Mouse (Mus musculus): Measurements from ENCODE around the gene Npw. TPM values are rescaled to one million over a fixed set of nuclear protein-coding genes. Genes with fewer than 3 reads are reported as not detected.

The Npw gene
- total and polyA plus RNA-seq, 3 experiments = not detected

- H3K36me3 ChIP-seq (ENCODE audit: control insufficient read depth, insufficient read depth, low read length) = no peaks in the 10 kb centered on the region
- DNase-seq = peak; percentile 79 to 84
- H3K4me1 ChIP-seq (ENCODE audit: control insufficient read depth, insufficient read depth, low read length) = peaks cover 8% of the 10 kb centered on the region
- TF ChIP-seq EP300 (IDR thresholded peaks at IDR 0.05; ENCODE audit: insufficient read depth, low read depth, low read length) = peak; percentile 91
- TF ChIP-seq POLR2A (IDR thresholded peaks at IDR 0.05; ENCODE audit: insufficient read depth, low read depth, low read length) = no peak
- TF ChIP-seq CTCF (IDR thresholded peaks at IDR 0.05) = peak; percentile 96
- peaks cover 3% of the 10 kb centered on the region; the same call in 1 of the 2 replicates for H3K79me2 ChIP-seq (replicated peaks; ENCODE audit: control insufficient read depth, insufficient read depth, low read length)
- intact Hi-C loops (cut with DNase I) = loop anchor here (2.0 to 5.0 kb wide), 3 partner anchors 57 to 127 kb away; partner anchors contain the start of gene Traf7
- H3K27me3 ChIP-seq (ENCODE audit: control insufficient read depth, insufficient read depth, low read length) = peaks cover 15% of the 10 kb centered on the region
- 5% methylated on average over 19 of the region's 19 CpGs for WGBS
- peak overlapping the region; percentile 33; the same call in 1 of the 2 replicates for H3K4me3 ChIP-seq
- peak overlapping the region; percentile 19; the same call in 1 of the 2 replicates for H3K9ac ChIP-seq (ENCODE audit: low read depth, low read length)
- H3K27ac ChIP-seq = peak overlapping the region; percentile 45
These were observed 4.1 kb downstream of the Npw start for GRCm38 (mm10) chr17:24653967-24654710.

DNA sequence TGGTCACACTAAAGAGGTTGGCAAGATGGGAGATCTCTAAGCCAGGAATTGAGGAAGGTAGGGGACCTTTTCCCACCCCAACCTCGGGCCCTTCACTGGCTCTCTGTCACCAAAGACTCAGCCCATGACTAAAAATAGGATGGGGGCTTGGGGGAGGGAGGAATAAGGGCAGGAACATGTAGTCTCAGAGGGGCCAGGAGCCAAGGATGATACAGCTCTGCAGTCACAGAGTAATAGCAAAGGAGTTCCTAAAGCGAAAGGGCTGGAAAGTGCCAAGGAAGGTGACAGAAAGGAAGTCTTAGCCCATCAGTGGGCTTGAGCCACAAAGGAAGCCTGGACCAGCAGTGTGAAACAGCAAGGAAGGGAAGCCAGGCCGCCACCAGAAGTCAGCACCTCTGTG is 6.4 kb downstream of the Npw start:
- Histone ChIP-seq H3K27me3 (ENCODE audit: control insufficient read depth, insufficient read depth, low read length) (no peaks in the 10 kb centered on the region), H3K27ac (peak overlapping the region; percentile 31), H3K79me2 (replicated peaks; ENCODE audit: control insufficient read depth, insufficient read depth, low read length) (peaks cover 3% of the 10 kb centered on the region), H3K9ac (ENCODE audit: low read depth, low read length) (no peak overlapping the region), H3K4me1 (ENCODE audit: control insufficient read depth, insufficient read depth, low read length) (peaks cover 8% of the 10 kb centered on the region), H3K36me3 (ENCODE audit: control insufficient read depth, insufficient read depth, low read length) (no peaks in the 10 kb centered on the region), H3K4me3 (no peak overlapping the region)
- TF ChIP-seq POLR2A (IDR thresholded peaks at IDR 0.05; ENCODE audit: insufficient read depth, low read depth, low read length) (no peak), CTCF (IDR thresholded peaks at IDR 0.05) (no peak), EP300 (IDR thresholded peaks at IDR 0.05; ENCODE audit: insufficient read depth, low read depth, low read length) (no peak)
- no peak for DNase-seq
- 29% methylated on average over 3 of the region's 3 CpGs for WGBS
- intact Hi-C loops (cut with DNase I) = loop anchor here (5.0 kb wide), 2 partner anchors 55 to 125 kb away; partner anchors contain the start of gene Traf7

- Histone ChIP-seq H3K9ac (ENCODE audit: low read depth, low read length) (peak overlapping the region; percentile 75; the same call in 1 of the 2 replicates), H3K4me3 (peak overlapping the region; percentile 97), H3K4me1 (ENCODE audit: control insufficient read depth, insufficient read depth, low read length) (peaks cover 8% of the 10 kb centered on the region), H3K27me3 (ENCODE audit: control insufficient read depth, insufficient read depth, low read length) (no peaks in the 10 kb centered on the region), H3K27ac (peak overlapping the region; percentile 98), H3K79me2 (replicated peaks; ENCODE audit: control insufficient read depth, insufficient read depth, low read length) (peaks cover 3% of the 10 kb centered on the region), H3K36me3 (ENCODE audit: control insufficient read depth, insufficient read depth, low read length) (no peaks in the 10 kb centered on the region)
- TF ChIP-seq CTCF (IDR thresholded peaks at IDR 0.05) = no peak
- 62% methylated on average over 4 of the region's 4 CpGs for WGBS
- intact Hi-C loops (cut with DNase I) = loop anchor here (1.0 to 5.0 kb wide), 3 partner anchors 18 to 123 kb away; partner anchors contain the start of genes Nthl1, Traf7 and Tsc2
- no peak for DNase-seq
These were observed 7.5 kb downstream of the Npw start for GRCm38 (mm10) chr17:24650766-24651165.

DNA sequence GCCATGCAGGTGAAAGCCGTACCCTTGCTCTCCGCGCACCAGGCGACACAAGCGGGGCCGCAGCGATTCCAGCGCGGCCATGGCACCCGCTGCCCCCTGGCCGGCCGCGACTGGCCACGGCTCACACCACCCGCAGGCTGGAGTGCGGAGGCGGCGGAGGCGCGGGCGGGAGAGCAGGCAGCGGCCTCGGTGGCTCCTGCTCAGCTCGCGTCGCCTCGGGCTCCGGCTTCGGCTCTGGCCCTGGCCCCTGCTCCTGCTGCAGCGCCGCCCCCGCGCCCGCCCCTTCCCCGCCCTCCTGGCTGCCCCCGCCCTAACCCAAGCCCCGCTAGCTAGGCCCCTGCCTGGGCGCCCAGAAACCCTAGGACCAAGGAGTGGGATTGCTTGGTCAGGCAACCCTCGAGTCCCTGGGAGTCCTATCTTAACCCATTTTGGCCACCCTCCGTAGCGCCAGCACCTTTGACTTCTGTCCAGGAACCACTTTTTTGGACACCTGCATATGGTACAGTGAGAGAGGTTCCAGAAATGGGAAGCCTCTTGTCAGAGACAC is 8.1 kb downstream of the Npw start, which contains the start of gene Slc9a3r2:
TSS of gene Slc9a3r2 (minus strand) at position 258 of the 547 bp plus-strand sequence.
- H3K4me3 ChIP-seq = peak within 1 kb of the TSS; percentile 97
- peak; percentile 82 to 83 for DNase-seq
- H3K27ac ChIP-seq = peak within 1 kb of the TSS; percentile 98
- peaks cover 3% of the 10 kb centered on the region for H3K79me2 ChIP-seq (replicated peaks; ENCODE audit: control insufficient read depth, insufficient read depth, low read length)
- intact Hi-C loops (cut with DNase I) = loop anchor here (1.0 to 5.0 kb wide), 3 partner anchors 18 to 123 kb away; partner anchors contain the start of genes Nthl1, Traf7 and Tsc2
- WGBS = 1% methylated on average over 35 of the region's 41 CpGs
- TF ChIP-seq CTCF (IDR thresholded peaks at IDR 0.05) = no peak
- TF ChIP-seq POLR2A (IDR thresholded peaks at IDR 0.05; ENCODE audit: insufficient read depth, low read depth, low read length) = peak; percentile 80
- TF ChIP-seq EP300 (IDR thresholded peaks at IDR 0.05; ENCODE audit: insufficient read depth, low read depth, low read length) = no peak
- peak within 1 kb of the TSS; percentile 99 for H3K9ac ChIP-seq (ENCODE audit: low read depth, low read length)
- peaks cover 11% of the 10 kb centered on the region for H3K4me1 ChIP-seq (ENCODE audit: control insufficient read depth, insufficient read depth, low read length)
- no peaks in the 10 kb centered on the region for H3K27me3 ChIP-seq (ENCODE audit: control insufficient read depth, insufficient read depth, low read length)
- H3K36me3 ChIP-seq (ENCODE audit: control insufficient read depth, insufficient read depth, low read length) = no peaks in the 10 kb centered on the region

DNA sequence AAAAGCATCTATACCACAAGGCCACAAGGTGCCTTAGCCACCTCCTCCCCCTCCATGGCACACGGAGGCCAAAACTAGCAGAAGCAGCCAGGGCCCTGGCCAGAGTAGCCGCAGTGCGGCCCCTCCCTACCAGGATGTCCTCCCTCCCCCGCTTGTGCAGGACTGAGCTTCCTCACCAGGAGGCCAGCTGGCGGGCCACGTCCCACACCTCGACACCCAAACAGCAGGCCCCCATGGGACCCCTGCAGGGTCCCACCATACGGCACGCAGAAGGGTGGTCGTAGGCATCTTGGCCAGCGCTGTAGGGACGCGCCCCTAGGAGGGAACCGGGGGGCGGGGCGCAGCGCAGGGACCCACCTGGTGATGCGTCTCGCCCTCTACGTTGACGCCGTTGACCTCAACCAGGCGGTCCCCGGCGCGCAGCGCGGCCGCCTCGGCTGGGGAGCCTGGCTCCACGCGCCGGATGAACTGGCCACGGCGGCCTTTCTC is 8.6 kb downstream of the Npw start:
- Histone ChIP-seq H3K27me3 (ENCODE audit: control insufficient read depth, insufficient read depth, low read length) (no peaks in the 10 kb centered on the region), H3K4me1 (ENCODE audit: control insufficient read depth, insufficient read depth, low read length) (peaks cover 12% of the 10 kb centered on the region), H3K36me3 (ENCODE audit: control insufficient read depth, insufficient read depth, low read length) (no peaks in the 10 kb centered on the region), H3K79me2 (replicated peaks; ENCODE audit: control insufficient read depth, insufficient read depth, low read length) (peaks cover 3% of the 10 kb centered on the region), H3K27ac (peak overlapping the region; percentile 98), H3K9ac (ENCODE audit: low read depth, low read length) (peak overlapping the region; percentile 99), H3K4me3 (peak overlapping the region; percentile 97)
- TF ChIP-seq EP300 (IDR thresholded peaks at IDR 0.05; ENCODE audit: insufficient read depth, low read depth, low read length) (no peak), POLR2A (IDR thresholded peaks at IDR 0.05; ENCODE audit: insufficient read depth, low read depth, low read length) (0 out of 2 replicates have a peak, but pooled peaks have one; percentile 35), CTCF (IDR thresholded peaks at IDR 0.05) (peak; percentile 43)
- intact Hi-C loops (cut with DNase I) = loop anchor here (1.0 to 10.0 kb wide), 4 partner anchors 17 to 425 kb away; partner anchors contain the start of genes Nthl1, Traf7 and Tsc2
- WGBS = under 1% methylated on average over 35 of the region's 35 CpGs
- peak; percentile 80 to 82 for DNase-seq
